Mouse (Mus musculus) ovary, postnatal 14 days (tissue): ENCODE data around the gene Tjp1.
A peak's percentile ranks its signal among the peaks of the same experiment; 100 is the strongest.

ENCODE experiments used
- DNase-seq: peaks from one replicate; pipeline ENCODE4 v3.0.0; 2022; ENCODE audit warnings: low spot score

Tjp1 gene

DNA sequence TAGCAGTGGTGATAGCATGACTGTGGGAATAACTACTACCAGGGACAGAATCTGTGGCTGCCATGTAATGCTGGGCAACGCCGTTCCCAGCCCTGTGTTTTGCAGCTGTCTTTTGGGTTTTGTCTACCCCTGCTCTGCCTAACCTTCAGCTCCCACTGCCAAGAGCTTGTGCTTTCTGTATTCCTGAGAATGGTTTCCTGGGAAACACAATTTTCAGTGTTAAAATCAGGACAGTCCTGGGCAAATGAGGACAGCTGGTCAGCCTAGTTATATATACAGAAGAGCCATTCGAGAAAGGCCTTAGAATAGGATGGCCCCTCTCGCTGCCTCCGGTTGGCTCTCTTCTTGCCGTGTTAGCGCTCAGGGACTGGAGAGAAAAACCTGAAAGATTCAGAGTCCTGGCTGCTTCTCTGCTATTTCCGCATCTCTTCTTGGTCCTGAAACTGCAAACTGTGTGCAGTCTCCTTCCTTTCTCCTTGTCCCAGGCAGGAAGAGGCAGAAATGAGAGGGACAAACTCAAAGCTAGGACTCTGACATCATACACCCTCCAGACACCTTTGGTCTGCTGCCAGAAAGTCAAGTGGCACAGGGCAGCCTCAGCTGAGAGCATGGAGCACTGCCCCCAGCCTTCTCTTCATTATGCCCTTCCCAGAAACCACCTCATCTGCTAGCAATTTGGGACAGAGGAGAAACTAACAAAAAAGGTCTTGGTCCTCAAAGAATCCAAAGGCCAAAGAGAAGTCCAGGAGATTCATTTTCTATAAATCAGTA, 139.2 kb downstream of the Tjp1 start:
- DNase-seq, result no peak

DNA sequence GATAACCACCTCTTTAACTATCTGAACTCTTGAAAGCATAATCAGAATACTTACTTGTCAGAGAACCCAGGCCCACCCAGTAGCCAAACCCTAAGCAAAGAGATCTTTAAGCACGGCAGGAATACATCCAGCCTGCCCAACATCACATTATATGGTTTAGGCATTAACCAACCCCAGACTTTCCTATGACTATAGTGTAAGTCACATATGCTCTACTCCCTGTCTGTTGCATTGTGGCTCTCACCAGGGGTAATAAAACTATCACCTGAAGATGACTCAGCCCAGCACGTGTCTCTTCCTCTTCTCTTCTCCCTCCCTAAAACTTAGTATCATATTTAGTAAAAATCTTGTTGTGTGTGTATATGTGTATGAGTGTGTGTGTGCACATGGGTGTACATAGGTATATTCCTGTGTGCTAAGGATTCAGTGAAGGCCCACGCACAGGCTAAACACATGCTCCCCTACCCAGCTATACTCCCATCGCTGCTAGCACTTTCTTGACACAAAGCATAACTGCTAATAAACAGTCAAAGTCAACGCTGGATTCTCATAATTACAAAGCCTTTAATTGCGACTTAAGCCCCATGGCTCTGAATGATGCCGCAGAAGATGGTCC, 139.9 kb downstream of the Tjp1 start:
- DNase-seq, result no peak

DNA sequence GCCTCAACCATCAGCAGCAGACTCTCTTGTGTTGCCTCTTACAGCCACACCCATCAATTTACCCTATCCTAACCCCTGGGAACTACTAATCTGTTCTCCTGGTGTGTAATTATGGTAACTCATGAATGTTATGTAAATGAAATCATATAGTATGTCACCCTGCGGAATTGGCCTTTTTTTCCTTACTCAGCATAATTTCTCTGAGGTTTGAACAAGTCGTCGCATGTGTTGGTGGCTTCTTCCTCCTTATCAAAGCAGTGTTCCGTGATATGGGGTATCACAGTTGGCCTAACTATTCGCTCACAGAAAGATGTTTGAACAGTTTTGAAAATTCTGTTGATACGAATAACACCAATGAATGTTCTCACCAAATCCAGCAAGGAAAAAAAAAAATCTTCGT, 142.8 kb downstream of the Tjp1 start:
- no peak for DNase-seq

DNA sequence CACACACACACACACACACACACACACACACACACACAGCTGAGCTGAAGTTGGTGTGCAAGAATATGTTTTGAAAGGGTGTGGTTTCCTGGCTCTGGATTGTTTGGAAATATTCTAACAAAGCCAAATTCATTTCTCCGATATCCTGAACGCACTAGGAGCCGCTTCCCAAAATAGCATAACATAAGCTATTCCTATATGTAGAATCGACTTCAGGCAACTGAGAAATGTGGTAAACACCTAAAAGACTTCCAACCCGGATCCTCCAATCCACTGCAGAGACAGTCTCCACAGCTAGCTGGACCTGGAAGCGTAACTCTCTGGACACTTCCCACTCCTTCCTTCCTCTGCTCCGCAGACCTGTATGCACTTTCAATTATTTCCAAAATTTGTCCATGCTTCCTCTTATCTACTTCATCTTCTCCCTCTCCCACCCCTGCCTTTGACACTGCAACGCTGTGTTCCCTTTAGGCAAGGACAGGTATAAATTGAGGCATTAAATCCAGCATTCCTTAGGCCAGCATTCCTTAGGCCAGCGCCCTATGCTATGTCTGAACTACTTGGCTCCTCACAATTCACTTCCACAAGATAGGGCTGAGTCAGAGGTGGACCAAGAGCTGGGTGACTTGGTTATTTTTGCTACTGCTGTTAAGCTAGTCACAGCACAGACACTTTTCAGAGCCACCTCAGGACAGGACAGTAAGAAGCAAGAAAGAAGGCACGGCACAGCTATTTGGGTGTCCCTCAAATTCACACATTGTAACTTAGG, 144.9 kb downstream of the Tjp1 start:
- DNase-seq, result no peak

DNA sequence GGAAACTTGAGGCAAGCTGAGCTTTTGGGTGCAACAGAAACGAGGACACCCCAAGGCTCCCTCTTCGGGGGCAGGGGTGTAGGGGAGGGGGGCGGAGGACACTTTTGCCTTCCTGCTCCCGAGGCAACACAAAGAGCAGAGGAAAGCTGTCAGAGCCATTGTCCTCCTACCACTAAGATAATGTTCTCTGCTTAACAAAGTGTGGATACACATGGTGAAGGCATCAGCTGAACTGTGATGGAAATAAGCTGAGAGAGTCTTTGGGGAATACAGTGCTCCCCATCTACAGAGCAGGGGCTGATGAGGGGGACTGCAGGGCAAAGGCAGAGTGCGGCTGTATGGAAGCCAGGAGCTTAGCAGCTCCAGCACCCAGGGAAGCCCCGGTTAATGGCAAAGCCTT, 145.7 kb downstream of the Tjp1 start:
- no peak for DNase-seq

DNA sequence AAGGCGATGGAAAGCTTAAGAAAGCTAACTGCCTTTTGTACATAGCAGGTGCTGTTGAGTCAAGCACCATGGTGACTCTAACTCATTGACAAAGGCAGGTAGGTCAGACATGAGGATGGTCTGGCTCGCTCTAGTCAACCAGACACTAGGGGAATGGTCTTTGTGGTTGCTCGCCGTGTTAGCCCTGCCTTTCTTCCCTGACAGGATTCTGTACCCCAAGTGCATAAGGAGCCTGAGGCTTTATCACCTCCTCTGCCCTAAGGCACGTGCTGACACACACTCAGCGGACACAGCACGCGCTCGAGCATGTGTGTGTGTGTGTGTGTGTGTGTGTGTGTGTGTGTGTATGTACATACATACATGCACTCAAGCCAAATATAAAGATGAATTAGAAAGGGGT, 146.9 kb downstream of the Tjp1 start:
- DNase-seq, result no peak

DNA sequence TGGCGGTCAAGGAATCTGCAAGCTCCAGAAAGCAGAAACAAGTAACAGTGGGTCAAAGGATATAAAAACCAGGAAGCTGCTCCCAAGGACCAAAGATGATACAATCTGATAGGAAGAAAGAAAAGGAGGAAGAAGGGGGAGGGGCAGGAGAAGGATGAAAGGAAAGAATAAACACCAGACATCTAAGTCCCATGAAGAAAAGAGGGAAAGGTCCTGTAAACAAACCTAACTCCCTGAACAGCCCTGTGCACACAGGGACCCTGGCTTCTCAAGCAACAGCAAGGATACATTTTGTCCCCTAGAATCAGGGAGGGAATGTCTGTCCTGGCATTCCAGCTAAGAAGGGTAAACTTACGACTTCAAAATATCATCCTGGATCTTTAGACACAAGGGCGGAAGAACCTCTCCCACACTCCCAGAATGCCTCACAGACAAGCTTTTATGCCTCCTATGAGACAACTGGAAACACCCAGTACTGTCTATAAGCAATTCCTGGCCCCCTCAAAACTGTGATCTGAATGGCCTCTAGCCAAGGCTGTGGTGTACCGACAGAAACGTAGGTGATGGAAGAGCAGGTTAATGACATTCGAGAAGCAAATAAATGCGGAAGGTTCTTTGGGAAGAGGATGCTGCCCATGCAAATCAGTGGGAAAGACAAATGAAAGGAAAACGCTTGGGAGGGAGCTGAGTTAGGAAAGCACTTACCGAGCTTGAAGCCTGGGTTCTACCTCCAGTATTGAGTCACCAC, 148.6 kb downstream of the Tjp1 start:
- no peak for DNase-seq

DNA sequence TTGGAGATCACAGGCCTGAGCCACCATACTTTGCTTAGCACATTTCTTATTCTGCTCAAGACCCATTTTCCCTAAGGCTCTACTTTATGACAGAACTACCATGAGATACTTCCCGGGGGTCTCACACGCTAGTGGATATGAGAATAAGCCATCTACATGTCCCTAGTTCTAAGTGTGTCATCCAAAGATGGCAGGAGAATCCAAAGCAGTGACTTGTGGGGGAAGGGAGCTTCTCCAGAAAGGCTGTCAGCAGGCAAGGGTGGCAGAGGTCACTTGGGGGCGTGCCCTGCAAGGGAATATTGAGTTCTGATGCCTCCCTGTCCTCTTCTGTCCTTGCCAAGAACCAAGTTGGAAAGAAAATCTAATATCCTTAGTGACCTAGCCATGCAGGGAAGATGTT, 150.1 kb downstream of the Tjp1 start:
- DNase-seq, result no peak

DNA sequence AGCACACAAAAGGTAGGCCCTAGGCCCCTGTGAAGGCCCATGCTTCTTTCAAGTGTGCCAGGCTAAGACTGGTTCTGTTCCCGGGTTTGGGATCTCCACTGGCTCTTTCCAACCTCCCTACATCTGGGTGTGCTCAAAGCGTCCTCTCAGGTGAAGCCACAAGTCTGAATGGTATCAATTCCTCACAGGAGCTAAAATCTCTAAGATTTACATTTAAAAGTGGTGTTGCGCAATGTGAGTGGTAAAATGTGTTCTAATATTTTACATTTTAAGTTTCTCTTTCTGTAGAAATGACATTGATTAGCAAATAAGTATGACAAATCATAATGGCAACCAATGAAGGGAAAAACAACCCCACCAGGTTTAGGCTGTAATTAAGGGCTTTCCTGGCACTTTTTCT, 152.0 kb downstream of the Tjp1 start:
- no peak for DNase-seq

DNA sequence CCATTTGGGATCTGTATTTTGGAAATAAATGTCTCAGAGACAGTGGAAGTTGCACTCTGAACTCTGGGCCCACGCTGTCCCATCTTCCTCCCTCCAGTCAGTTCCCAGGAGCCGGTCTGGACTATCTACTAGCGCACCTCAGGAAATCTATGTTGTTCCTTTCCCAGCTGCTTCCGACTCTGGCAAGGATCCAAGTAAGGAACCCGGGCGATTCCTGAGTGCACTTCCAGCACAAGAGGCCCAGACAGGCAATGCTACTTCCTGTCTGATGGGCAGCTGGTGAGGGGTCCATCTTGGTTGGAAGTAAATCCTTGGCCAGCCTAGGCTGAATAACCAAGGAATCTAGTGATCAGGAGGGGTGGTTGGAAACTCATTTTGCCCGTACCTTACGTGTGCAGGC, 152.4 kb downstream of the Tjp1 start:
- no peak for DNase-seq

DNA sequence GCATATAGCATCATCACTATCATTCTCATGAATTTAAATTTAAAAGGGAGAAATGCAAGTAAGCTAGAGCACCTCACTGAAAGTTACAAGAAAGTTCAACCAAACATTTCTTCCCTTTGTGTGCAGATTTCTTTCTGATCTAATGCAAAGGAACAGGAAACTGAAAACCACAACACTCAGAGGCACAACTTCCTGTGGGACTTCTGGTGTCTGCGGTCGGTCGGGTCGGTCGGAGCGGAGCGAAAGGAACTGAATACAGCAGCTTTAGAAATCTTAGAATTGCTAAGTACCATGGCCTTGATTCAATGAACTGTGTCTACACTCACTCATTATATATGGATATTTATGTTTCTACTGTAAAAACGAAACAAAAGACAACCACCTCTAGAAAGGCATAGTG, 154.2 kb downstream of the Tjp1 start:
- no peak for DNase-seq

DNA sequence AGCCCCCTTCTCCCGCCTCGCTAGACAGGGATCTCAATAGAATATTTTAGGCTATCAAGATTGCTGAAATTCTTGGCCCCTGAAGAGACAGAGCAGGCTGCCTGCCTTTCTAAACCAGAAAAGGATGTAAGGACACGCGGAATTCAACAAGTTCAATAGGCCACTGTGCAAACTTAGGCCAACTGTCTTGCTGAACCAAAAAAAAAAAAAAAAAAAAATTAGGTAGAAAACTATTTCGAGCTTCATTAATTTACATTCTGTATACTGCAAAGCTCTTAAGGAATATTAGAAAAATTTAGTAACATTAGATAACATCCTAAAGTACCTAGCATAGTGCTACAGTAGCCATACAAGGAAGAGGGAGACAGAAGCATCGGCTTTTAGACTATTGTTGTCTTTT, 155.8 kb downstream of the Tjp1 start:
- DNase-seq, result no peak

DNA sequence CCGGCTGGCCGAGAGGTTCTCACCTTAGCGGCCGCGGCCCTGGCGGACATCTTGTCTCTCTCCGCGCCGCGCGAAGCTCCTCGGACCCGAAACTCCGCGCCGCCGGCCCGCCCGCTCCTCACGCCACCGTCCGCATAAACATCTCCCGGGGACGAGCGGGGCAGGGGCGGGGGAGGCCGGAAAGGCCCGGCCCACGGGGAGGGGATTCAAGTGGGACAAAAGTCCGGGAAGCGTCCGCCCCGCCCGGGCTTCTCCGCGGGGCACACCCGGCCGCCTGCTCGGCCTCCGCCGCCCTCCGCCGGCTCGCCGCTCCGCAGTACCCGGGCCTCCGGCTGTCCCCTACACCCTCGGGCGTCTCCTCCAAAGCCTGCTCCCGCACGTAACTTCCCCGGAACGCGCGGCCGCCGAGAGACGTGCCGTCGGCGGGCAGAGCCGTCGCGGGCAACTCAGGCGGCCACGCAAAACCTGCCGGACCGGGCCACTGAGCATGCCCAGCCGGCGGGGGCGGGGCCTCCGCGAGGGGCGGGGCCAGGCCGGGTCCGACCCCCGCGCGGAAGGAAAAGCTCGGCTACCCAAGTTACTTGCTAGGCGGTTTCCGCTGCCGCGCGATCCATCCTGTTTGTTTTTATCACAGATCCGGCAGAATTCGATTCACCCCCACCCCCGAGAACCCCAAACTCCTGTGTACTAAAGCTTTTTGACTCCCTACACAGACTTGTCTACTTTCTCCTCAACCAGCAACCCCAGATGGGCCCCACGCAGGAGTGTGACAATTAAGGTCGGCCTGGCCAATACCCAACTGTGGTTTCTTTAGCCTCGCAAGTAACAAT, 156.6 kb downstream of the Tjp1 start:
- peak; percentile 95 for DNase-seq

DNA sequence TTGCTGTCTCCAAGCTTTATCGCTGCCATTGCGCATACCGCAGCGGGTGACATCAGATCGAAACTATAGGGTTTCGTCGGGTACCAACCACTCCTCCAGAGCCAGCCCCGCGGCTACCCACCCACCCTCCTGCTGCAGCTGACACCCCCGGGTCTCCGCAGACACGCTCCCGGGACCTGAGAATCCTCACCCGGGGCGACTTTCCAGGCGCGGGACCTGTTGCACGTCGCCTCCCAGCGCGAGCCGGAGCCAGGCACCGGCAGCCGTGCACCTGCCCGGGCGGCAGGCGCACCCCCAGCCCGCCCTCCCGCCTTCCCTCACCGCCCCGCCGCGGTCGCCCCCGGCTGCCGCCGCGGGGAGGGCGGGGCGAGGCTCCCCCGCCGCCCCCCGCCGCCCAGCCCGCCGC, 157.2 kb downstream of the Tjp1 start:
- no peak for DNase-seq

DNA sequence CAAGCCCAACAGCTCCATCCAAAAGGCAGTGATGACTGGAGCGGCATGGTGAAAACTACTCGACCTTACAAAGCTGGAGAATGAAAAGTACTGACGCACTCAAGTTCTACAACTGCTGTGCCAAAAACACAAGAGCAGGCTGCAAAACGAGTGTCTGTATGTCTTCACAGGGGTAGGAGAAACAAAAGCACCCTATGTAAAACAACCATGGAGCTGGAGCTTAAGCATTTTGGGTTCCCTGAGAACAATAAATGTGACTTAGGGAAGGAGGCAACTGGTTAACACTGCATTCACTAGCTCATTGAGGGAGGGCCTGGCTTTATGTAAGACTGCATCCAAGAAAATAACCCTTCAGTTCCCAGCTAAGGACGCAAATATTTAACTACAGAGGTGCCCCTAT, 158.5 kb downstream of the Tjp1 start:
- no peak for DNase-seq

DNA sequence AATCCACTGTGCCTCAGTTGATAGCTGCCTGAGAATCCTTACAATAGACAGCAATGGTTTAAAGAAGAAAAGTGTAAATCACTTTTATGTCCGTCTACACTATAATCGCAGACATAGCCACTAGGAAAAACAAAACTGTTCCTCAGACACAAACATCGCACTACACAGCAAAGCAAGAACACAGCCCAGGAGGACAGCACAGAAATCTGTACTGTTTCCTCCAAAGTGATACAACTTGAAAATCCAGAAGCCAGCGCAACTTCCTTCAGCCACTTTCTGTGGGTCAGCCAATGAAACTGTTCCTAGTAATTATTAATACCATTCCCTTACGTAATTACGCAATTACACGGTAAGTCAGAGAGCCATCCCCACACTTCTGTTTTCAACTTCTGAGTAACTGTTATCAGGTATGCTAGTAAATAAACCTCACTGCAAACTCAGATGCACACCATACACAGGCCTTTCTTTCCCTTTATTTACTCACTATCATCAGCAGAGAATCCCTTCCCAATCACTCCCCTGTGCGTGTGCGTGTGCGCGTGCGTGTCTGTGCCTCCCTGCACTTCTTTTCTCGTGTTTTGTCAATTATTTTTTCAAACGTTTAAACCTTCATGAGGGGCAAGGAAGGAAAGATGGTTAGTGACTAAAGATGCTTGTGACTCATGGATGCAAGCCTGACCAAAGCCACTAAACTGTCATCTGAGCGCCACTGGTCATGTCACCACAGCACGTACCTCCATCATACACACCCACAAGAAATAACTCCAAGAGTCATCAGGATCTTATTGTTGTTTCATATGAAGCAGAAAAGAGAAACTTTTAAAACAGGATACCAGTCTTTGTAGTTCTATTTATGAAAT, 160.0 kb downstream of the Tjp1 start:
- DNase-seq, result no peak

DNA sequence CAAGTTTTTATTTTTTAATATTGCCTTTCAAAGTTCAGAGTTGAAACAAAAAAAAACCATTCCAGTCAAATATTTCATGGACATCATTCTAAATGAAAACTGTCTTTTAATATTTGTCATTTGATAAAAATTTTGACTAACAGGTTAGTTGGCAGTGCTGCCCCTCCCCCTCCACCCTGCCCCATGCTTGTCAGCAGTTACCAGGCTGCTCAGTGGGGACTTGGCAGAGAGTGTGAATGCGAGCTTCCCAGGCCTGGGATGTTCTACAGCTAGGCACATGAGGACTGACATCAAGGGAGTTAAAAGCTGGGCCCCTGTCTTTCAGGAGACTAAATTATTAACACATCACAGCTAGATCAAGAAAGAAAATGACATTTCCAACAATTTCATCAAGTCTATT, 161.4 kb downstream of the Tjp1 start:
- DNase-seq, result no peak

DNA sequence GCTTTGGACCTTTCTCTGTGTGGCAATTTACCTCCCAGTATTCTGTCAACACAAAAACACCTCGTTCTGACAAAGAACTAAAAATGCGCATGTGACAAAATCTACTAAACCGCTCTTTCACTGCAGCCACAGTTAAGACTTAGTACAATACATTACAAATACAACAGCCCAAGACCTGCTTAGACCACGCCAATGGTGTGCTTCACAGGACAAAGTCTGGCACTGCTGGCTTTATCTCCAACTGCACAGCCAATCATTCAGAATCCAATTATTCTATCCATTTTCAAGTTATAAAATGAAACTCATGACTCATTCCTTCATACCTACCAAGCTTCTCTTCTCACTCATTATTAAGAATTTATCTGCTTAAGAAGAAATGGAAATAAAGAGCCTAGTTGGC, 162.0 kb downstream of the Tjp1 start:
- no peak for DNase-seq

DNA sequence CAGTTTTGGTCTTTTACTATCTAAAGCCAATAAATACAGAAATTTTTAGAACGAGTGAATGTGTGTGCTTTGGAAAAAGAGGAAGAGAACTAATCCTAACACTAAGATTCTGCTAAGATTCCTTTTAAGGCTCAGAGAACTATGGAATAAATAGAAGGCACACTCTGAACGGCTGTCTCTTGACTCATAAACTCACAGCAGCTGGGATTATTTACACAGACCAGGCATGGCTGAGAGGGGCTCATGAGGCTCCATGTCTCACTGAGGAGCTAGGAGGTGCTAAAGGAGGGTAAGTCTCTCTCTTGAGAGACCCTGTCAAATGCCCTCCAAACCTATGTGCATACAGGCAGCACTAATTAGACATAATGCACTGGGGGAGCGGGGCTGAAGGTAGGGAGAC, 167.3 kb downstream of the Tjp1 start:
- DNase-seq, result no peak

DNA sequence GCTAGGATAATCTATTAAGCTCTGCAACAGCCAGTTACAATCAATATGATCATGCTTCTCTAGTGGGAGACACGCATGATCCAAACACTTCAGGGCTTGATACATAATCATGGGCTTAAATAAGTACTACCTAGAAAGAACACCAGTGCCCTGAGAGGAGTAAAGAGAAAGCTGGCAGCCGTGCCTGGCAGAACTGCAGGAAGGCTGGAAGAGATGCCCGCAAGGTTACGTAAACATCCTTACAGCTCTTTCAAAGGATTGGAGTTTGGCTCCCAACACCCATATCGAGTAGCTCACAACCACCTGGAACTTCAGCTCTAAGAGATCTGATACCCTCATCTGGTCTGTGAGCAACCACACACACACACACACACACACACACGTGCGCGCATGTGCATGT, 167.8 kb downstream of the Tjp1 start:
- DNase-seq, result no peak

DNA sequence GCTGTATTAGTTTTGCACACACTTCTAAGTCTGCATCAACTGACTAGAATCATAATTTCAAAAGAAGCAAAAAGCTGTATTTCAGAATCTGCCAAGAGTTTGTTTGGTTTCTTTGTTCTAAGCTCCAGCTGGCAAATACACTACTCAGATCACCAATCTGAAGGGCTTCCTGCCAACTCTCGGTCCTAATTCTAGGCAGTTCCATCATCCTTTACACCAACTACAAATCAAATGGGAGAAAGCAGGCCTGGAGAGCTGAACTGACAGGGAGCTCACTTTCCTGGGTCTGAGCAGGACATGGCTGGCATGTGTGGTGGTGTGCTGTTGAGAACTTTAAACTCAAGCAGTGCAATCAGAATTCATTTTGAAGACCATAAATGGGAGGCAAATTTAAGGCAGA, 170.0 kb downstream of the Tjp1 start:
- DNase-seq, result no peak
